Mouse (Mus musculus) liver, embryonic 14.5 days (tissue): Measurements from ENCODE around the gene Mmrn2.

Source experiments
- CTCF ChIP-seq: IDR thresholded peaks from 2 replicates; pipeline ENCODE4 v1.5.1; 2016; ENCODE audit warnings: antibody characterized with exemption, low read depth, control low read depth
- EP300 ChIP-seq: IDR thresholded peaks from 2 replicates; pipeline ENCODE4 v1.6.1; 2016; ENCODE audit warnings: antibody characterized with exemption, low read depth

DNA sequence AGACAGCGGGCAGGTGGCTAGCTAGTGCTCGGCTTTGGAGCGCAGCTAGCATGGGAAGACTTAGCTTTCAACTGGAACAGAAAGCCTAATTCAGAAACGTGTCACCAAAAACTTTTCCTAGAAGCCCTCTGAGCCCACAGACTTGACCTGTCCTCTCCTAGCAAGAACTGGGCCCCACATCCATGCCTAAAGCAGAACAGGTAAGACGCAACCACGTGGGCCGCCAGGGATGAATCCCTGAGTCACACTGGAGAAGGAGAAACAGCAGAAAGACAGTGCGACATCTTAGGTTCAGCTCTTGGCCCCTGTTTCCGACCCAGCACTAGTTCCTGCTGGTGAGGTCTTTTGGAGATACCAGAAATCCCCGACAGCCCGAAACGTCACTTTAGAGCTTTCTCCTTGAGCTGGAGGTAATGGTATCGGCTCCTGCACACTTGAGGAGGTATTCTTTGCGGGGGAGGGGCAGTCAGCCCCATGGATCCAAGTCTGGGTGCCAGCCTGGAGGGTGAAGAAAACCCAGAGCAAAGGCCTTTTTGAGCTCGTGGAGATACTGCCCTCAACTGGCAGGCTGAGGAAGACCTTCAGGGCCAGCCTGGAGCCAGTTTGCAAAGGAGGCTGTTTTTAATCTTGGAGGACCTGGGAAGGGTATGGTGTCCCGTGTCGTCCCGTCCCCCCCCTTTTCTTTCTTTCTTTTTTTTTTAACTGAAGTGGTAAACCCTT, 12.4 kb upstream of the Mmrn2 start:
- TF ChIP-seq EP300 (no peak), CTCF (peak; percentile 65)
